In the genomic region with DNA sequence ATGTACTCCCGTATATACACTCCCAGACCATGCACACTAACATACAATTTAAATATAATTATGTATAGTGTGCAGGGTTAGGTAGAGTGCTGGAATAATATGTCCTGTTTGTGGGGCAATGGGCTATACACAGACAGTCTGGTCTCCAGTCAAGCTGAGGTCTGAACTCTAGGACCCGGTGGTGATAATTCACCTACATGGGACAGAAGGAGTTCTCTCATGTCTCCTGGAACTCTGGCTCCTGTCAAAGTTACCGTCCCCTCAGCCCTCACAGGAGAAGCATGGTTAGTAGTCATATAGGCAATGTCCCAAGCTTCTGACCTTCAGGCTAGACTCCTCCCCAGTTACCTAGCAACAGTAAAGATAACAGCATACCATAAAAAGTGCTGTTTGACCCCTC, we compare ENCODE assay signal across 26 mouse cellular contexts. TPM values are rescaled to one million over a fixed set of nuclear protein-coding genes. Genes with fewer than 3 reads are reported as not detected.
"Had no signal": no experiment of that assay in that cellular context is flagged by ENCODE, and none has a peak within 500 bp of the region (broad histone marks: within the 10 kb centered on the region; RNA-seq: fewer than 3 reads in every experiment).

No protein-coding gene starts in this region.

RNA-seq across cellular contexts. Expression of a gene that starts 44.2 kb away (rescaled TPM):
- polyA plus RNA-seq: limb, embryonic 10.5 days; limb, embryonic 11.5 days; limb, embryonic 12.5 days; limb, embryonic 13.5 days; limb, embryonic 14.5 days; limb, embryonic 15.5 days; liver, adult 2 months; liver, embryonic 11.5 days; liver, embryonic 12.5 days; liver, embryonic 13.5 days; liver, embryonic 14.5 days; liver, embryonic 15.5 days; liver, embryonic 16.5 days; liver, postnatal 0 days; lung, adult 2 months; lung, embryonic 14.5 days; lung, embryonic 15.5 days; lung, embryonic 16.5 days; macrophage; midbrain, embryonic 11.5 days; midbrain, embryonic 12.5 days; midbrain, embryonic 13.5 days; midbrain, embryonic 14.5 days; midbrain, embryonic 16.5 days; midbrain, postnatal 0 days; neural tube, embryonic 11.5 days had no signal
